Mouse (Mus musculus) retina, postnatal 1 day (tissue): ENCODE data around the gene Heyl.

Source experiments
- DNase-seq: peaks from one replicate; pipeline ENCODE4 v3.0.0-alpha.2; 2012

Heyl gene

DNA sequence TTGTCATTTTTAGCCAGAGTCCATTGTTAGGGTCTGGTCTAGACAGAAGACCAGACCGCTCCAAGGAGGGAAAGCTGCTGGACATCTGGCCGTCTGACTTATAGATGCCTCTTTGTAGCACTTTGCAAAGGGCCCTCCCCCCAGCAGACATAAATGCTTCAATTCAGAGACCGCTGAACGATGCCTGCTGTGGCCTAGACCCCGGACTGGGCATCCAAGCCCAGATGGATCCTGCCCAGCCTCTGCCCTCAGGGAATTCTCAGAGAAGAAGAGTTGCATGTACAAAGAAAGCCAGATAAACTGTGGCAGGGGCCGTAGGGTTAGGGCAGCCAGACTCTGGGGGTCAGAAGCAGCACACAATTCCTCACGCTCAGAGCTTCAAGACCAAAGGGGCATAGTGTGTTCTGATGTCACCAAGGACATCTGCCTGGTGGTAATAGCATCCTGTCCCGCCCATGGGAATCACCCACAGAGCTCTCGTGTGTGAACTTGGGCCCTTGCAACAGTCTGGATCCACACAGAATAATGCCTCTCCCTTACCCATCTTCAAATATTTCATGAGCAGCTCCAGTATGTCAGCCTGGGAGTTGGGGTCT lies 2.6 kb downstream of the Heyl start:
- no peak for DNase-seq

DNA sequence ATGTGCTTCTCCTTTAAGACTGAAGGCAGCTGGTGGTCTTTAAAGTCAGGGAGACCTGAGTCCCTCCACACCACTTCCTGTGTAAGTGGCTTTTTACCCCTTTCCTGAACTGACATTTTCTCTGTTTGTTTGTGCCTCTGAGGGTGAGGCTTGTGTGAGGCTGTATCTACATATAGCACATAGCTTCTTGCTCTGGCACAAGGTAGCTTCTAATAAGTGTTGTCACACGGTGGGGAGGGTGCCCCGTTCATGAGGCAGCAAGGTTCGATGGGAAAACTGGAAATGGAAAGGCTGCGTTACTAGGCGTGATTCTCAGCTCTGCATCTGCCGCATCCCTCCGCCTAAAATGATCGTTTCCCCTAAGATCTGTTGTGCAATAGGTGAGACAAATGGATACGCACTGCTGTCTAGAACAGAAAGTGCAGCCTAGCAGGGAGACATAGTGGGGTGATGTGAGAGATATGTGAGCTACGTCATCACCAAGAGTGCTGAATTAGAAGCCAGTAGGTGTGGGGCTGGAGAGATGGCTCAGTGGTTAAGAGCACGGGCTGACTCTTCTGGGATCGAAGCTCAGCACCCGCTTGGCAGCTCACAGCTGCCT lies 3.2 kb downstream of the Heyl start:
- DNase-seq, result no peak

DNA sequence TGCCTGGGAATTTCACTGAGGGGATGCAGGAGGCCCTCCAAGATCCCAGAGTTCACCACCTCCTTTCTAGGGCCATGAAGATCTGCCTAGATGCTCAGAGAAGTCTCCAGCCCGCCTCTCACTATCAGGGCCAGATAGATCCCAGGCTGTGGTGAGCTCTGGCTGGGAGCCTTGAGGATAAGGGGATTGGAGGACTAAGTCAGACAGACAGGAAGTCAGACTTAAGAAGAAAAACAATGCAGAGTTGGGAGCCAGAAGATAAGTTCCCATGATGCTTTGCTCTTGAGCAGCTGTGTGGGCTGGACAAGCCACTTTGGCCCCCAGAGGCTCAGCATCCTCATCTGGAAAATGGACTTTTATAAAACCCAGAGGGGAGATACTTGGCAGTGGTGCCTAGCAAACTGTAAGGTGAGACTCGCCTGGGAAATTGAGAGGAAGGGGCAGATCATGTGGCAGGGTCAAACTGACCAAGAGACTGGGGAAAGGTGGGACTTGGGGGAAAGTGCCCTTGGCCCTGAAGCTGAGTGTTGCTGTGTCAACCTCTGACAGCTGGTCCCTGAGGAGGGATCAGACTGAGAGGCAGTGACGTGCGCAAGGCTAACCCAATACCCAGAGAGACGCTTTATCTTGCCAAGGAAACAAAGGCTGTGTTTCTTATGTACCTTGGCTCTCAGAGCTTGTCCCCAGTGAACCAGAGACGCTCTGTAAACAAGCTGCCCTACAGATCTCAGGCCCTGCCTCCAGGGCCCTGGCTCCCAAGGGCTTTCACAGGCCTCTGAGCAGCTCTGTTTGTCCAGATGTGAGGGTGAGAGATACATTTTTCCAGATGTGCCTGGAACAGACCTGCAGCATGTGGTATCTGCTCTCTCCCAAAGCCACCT lies 4.3 kb downstream of the Heyl start:
- no peak for DNase-seq

DNA sequence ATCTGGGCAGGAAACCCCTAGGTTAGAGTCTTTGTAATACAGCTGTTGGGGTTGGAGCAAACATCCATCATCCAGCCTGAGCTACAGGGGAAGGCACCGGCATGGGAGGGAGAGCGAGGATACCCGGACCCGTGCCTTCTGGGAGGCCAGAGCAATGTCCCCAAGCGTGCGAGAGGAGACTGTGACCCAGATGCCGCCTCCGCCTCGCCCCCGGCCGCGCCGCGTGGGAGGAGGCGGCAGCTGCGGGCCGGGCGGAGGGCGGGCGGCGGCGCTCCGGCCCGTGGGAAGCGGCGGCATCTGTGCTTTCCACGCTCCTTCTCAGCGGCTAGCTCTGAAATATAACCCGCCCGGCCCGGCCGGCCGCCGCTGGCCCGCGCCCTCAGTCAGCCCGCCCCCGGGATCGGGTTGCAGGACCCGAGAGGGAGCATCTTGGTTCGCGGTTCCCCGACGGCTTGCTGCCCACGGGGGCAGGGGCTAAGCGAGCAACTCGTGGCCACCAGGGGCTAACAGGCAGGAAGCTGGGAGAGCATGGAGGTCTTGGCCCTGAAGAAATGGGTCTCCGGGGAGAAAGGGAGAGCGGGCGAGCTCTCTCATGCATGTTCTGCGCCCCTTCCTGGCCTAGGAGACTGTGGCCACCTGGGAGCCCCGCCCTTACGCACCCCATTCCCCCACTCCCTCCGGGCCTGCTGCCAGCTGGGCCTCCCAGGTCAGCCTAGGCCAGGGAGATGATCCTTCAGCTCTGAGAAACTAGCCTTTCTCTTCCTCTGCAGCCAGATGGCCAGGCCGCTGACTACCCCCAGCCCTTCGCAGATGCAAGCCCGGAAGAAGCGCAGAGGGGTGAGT lies 6.2 kb downstream of the Heyl start:
- peak; percentile 92 for DNase-seq

DNA sequence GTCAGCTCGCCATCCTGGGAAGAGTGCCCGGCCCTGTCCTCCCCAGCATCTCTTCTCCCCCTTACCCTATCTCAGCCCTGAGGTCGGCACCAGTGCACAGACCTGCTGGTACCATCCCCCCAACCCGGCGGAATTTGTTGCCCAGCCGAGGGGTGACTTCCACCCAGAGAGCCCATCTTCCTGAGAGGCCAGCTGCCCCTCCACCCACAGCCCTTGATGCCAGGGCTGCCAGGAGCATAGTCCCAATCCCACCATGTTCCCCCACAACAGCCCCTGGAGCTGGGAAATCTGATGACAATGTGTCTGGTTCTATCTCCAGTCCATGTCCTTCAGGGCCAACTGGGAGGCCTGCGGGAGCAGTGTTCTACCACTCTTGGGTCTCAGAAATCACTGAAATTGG lies 12.9 kb downstream of the Heyl start:
- DNase-seq, result no peak

DNA sequence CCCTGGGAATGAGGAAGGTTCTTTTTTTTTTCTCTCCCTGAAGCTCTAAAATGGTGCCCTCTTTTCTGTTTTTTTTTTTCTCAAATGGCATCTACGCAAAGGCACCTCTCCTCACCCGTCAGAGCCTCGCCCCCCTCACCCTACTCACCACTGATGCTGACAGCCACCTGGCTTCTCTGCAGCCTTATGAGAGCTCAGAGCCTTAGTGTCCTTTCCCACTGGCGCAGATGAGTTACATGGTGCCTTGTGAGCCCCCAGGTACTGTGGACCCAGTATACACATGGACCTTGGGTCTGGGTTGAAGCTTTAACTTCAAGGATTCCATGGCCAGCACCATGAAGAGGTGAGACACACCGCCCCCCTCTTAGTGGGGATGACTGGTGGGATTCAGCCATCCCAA lies 13.3 kb downstream of the Heyl start:
- DNase-seq, result no peak

DNA sequence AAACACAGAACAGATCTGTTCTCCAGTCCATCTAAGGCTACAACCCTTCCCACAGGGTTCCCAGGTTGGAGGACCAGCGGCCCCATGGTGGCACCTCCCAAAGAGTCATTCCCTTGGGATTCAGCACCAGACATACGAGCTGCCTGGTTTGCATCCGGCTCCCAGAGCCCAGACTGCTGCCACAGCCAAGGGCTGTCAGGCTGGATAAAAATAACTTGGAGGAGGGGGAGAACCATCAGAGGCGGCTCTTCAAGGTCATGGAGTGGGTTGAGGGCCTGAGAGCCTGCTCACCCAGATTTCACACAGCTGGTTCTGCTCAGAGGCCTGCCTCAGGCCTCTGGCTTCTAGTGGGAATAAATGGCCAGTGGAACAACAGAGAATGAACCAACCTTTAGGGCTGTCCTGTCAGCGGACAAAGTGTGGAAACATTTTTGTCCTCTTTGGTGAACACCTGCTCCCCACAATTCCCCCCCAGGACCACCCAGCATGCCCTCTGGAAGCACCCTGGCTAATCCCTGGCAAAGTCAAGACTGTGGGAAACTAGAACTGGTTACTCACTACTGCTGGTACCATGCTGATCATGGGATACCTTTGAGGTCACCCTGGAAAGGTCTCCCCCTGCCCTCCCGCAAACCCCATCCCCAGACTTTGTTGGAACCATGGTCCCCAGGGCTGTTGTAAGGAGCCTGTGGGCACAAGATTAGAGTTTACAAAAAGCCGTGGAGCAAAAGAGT lies 14.0 kb downstream of the Heyl start:
- DNase-seq, result peak; percentile 34

DNA sequence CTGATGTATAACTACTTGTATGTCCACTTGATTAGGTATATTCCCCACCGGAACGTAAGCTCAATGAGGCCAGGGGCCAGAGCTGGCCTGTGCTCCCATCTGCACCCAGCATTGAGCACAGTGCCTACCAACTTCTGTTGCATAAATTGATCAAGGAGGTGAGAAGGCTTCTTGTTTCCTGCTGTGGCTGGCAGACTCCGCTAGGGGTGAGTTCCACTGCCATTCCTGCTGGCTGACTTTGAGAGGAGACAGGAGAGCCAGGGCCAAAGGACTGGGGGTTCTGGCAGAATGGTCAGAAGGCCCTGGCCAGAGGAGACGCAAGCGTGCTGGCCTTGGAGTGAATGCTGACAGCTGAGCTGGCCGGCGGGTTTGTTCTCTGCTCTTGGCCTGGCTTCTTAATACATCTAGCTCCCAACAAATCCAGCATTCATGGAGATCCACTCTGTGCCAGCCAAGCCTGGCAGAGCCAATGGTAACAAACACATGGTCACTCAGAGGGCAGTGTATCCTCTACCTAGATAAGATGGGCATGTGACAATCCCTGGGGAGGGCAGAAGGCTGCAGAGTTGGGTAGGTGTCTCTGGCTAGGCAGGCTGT lies 15.7 kb downstream of the Heyl start:
- peak; percentile 6 for DNase-seq

DNA sequence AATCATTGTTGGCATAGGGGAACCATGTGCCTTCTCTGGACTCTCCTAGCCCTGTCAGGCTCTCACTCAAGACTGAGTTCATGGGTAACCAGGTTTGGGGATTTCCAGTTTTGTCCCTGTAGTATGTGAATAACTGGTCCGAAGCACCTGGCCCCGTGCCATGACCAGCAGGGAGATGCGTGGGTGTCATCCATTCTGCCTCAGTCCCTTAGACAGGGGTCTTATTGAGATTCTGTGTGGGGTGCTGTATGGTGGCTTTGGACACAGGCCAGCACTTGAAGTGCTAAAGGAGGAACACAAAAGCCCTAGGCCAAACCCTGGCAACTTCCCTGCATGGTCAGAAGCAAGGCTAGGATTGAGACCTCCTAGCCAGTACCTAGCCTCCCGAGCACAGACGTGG lies 18.9 kb downstream of the Heyl start:
- peak; percentile 16 for DNase-seq

DNA sequence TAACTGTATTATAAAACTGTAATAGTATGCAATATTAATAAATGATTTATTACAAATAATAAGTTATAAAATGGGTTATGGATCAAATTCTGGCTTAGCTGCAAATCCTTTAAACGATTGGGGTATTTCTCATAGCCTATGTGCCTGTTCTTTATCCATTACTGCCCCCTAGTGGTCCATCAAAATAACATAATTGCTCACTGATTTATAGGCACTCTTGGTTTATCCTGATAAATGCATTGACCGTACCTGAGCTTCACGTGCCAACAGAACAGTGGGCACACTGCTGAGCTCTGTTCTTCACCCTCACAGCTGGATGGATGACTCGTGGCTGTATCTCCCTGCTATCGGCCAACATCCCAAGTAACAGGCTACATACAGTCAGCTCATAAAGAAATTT lies 21.3 kb downstream of the Heyl start:
- peak; percentile 80 for DNase-seq

DNA sequence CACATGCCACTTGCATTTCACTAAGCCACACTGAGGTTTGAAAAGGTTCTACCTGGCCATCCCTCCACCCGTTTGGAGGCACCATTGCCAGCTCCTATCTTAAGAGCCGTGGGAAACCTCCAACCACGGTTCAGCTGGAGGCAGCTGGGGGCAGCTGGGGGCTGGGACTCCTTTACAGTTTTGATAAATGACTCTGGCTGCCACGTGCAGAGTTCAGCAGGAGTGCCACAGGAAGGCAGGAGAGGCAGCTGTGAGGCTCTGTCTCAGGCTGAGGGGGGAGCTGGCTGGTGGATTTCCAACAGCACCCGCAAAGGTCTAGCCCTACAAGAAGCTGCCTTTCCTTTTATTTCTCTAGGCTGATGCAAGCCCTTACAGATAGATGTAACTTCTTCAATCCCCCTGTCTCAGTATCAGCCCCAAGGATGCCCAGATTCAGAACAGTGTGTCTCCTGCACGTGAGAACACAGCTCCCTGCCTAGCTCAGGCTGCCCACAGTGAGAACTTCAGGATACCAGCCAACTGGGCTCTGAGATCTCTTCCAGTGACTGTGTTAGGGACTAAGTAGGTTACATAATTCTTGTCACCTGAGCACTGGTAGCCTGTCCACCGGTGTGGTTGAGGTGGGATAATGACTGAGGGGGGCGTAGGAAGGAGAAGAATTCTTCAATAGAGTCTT lies 26.9 kb downstream of the Heyl start:
- peak; percentile 43 for DNase-seq

DNA sequence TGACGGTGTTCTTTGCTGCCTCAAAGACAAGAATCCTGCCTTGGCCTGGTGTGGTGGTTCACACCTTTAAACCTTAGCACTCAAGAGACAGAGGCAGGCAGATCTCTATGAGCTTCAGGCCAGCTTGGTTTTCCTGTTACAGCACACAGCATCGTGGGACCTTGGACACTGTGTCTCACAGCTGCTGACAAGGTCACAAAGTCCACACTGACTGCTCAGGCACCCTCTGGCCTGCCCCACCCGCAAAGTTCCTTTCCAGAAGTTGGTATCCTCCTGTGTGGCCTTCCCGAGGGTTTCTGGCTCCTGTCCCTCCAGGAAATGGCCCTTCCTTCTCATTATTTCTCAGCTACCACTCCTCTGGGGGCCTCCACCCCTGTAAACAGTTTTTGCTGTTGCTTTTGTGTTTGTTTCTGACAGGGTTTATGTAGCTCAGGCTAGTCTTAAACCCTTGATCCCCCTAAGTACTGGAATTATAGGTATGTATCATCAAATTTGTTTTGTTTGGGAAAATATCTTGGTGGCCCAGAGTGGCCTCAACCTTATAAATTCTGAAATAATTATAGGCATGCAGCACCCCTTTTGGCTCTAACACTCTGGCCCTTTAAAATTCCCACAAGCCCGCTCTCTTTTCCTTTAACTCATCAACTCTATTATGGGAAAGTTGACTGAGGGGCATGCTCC lies 28.5 kb downstream of the Heyl start, which contains the start of gene Pabpc4:
Gene Pabpc4 (plus strand): TSS at position 631 of the 681 bp plus-strand sequence.
- DNase-seq, result no peak

DNA sequence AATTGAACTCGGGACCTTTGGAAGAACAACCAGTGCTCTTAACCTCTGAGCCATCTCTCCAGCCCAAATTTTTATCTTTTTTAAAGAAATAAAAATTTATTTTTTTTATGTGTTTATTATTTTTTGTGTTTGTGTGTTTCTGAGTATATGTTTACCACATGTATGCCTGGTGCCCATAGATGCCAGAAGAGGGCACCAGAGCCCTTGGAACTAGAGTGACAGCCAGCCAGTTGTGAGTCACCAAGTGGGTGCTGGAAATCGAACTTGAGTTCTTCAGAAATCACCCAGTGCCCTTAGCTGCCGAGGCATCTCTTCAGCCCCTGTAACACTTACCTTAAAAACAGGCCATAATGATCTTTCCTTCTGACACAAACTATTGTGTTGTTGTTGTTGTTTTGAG lies 37.7 kb downstream of the Heyl start:
- DNase-seq, result no peak

DNA sequence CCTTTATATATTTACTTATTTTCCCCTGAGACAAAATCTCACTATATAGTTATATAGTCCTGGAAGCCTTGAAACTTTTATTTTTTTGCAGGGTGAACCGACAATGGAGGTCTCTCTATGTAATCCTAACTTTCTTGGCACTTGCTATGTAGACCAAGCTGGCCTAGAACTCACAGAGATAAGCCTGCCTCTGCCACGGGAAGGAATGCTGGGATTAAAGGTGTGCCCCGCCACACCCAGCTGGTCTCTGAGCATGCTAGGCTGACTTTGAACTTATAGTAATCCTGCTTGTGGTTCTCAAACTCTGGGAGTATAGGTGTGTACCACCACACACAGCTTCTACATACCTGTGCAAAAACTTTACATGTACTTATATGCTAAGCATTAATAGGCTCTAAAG lies 46.8 kb downstream of the Heyl start:
- DNase-seq, result no peak

DNA sequence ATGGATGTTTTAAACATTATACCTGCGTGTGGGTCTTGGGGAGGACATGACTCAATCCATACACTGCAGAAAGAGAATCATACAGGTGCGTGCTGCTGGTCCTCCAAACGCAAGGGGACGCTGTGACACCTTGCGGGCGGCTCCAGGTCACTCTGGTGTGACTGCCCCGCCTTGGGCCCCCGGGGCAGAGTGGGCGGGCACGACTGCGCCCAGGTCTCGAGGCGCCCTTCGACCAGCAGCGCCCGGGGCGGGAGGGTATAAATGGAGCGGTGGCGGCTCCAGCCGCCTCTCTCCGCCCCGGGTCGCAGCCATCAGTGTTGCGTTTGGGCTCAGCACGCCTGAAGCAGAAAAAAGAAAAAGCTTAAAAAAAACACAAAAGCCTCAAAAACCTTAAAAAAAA lies 49.1 kb downstream of the Heyl start:
- peak; percentile 95 for DNase-seq

DNA sequence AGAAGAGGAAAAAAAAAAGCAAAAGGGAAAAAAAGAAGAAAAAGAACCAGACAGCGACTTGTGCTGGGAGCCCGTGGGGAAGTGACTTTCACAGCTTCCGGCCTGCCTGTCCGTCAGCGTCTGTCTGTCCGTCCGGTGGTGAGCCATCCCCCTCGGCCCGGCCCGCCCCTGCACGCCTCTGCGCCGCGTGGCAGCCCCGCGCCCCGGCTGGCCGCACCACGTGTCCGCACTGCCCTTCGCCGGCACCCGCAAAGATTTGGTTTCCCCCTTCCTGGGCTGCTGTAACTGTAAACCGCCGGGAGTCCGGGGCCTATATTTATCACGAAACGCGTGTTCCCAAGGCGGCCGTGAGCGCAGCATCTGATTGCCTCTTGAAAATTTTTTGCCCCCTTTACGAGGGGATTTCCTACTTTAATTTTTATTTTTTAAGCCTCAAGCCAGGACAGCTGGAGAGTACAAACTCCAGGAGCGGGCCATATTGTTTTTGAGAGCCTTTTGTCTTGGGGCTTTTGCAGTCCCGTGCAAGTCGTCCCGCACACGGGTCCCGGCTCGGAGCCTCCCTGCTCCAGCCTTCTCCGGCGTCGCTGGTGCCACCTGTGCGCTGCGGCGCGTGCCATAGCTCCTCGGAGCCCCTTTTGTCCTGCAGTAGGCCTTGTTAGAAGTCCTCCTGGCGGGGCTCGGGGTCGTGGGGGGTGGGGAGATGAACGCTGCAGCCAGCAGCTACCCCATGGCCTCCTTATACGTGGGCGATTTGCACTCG lies 49.7 kb downstream of the Heyl start:
- peak; percentile 42 for DNase-seq

DNA sequence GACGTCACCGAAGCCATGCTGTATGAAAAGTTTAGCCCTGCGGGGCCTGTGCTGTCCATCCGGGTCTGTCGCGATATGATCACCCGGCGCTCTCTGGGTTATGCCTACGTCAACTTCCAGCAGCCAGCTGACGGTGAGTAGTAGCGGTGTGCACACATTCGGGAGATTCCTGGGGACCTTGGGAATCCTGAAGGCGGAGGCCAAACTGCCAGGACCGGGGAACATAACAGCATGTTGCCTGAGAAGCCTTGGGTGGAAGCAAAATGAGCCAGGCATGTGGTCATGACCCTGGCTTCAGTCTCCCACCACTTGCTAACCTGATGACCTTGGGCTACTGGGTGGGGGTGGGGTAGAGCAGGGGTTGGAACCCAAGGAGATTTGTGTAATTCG lies 50.3 kb downstream of the Heyl start:
- DNase-seq, result peak; percentile 39

DNA sequence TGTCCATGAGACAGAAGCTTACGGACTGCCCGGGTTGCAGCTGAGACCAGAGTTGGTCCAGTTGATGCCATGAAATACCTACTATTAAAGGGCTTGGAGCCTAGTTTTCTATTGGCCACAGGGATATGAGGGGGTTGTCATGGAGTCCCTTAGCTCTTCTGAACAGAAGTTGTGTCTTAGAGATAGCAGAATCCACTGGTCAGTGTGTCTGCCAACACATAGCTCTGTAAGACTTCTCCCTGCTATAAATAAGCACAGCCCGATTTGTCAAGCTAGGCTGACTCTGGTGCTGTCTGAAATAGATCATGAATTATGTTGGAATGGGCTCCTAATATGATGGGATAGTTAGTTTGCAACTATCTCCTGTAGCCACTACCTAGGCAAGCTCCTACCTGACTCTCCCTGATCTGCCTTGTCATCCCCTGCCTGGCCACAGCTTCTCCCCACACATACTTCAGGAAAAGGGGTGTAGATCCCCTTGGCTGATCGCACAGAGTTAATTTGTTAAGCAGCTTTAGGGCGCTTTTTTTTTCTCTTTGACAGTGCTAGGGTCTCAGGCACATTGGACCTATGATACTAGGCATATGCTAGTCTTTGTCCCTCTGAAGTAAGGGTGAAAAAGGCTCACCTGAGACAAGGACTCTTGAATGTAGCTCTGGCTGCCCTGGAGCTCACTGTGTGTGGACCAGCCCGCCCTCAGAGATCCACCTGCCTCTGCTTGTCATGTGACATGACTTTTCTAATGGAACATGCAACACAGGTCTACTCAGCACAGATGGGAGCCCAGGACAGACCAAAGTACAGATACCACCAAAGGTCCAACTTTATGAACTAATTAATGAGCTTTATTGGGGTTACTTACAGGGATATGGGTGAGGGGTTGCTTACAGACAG lies 51.6 kb downstream of the Heyl start:
- no peak for DNase-seq

DNA sequence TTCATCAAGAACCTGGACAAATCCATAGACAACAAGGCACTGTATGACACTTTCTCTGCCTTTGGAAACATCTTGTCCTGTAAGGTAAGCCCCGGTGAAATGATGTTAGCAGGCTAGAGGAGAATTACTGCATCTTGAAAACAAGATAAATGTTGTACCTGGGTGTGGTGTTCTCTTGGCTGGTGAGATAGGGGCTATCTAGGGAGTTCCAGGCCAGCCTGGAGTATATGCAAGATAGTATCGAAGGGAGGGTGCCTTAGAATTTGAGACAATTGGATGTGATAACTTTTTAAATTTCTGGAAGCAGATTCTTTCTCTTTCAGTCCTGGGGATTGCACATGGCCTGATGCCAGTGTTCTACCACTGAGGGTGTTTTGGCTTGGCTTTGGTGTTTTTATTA lies 53.4 kb downstream of the Heyl start:
- no peak for DNase-seq
